Mouse (Mus musculus): Measurements from ENCODE around the gene Rftn1. TPM values are rescaled to one million over a fixed set of nuclear protein-coding genes. Genes with fewer than 3 reads are reported as not detected.

The Rftn1 gene
- polyA plus RNA-seq, 1 experiment from 2014 or later, result 9.7 TPM

- H3K27me3 ChIP-seq (replicated peaks; ENCODE audit: control insufficient read depth, insufficient read depth, low read length), result no peaks in the 10 kb centered on the region
- no peak overlapping the region for H3K9ac ChIP-seq (ENCODE audit: low read length)
- no peak overlapping the region for H3K4me2 ChIP-seq (ENCODE audit: low read length)
- 95% methylated on average over 4 of the region's 4 CpGs for WGBS
- H3K27ac ChIP-seq (ENCODE audit: low read depth), result no peak overlapping the region
- no peaks in the 10 kb centered on the region for H3K9me3 ChIP-seq (ENCODE audit: control insufficient read depth, low read length)
- no peaks in the 10 kb centered on the region for H3K36me3 ChIP-seq (ENCODE audit: control insufficient read depth, insufficient read depth, low read length)
- no peaks in the 10 kb centered on the region for H3K4me1 ChIP-seq (replicated peaks; ENCODE audit: control insufficient read depth, insufficient read depth, low read length)
- no peak overlapping the region for H3K4me3 ChIP-seq (ENCODE audit: low read depth, low read length)
- DNase-seq (ENCODE audit: low spot score), result no peak
- no peak for ATAC-seq (replicated peaks; ENCODE audit: low FRiP score, low TSS enrichment, low read depth)
These were observed 153.1 kb downstream of the Rftn1 start for GRCm38 (mm10) chr17:50037416-50037815.

GRCm38 (mm10) chr17:50036751-50037385 lies 153.6 kb downstream of the Rftn1 start:
- WGBS, result 91% methylated on average over 14 of the region's 14 CpGs
- no peak for DNase-seq (ENCODE audit: low spot score)
- Histone ChIP-seq H3K36me3 (ENCODE audit: control insufficient read depth, insufficient read depth, low read length) (no peaks in the 10 kb centered on the region), H3K9ac (ENCODE audit: low read length) (no peak overlapping the region), H3K27ac (ENCODE audit: low read depth) (no peak overlapping the region), H3K4me3 (ENCODE audit: low read depth, low read length) (no peak overlapping the region), H3K4me1 (replicated peaks; ENCODE audit: control insufficient read depth, insufficient read depth, low read length) (no peaks in the 10 kb centered on the region), H3K9me3 (ENCODE audit: control insufficient read depth, low read length) (no peaks in the 10 kb centered on the region), H3K4me2 (ENCODE audit: low read length) (no peak overlapping the region), H3K27me3 (replicated peaks; ENCODE audit: control insufficient read depth, insufficient read depth, low read length) (no peaks in the 10 kb centered on the region)
- no peak for ATAC-seq (replicated peaks; ENCODE audit: low FRiP score, low TSS enrichment, low read depth)

GRCm38 (mm10) chr17:50033698-50034097 lies 156.8 kb downstream of the Rftn1 start:
- DNase-seq (ENCODE audit: low spot score) (no peak), ATAC-seq (replicated peaks; ENCODE audit: low FRiP score, low TSS enrichment, low read depth) (no peak)
- no peaks in the 10 kb centered on the region for H3K9me3 ChIP-seq (ENCODE audit: control insufficient read depth, low read length)
- no peaks in the 10 kb centered on the region for H3K36me3 ChIP-seq (ENCODE audit: control insufficient read depth, insufficient read depth, low read length)
- no peak overlapping the region for H3K9ac ChIP-seq (ENCODE audit: low read length)
- no peaks in the 10 kb centered on the region for H3K27me3 ChIP-seq (replicated peaks; ENCODE audit: control insufficient read depth, insufficient read depth, low read length)
- H3K4me3 ChIP-seq (ENCODE audit: low read depth, low read length), result no peak overlapping the region
- no peak overlapping the region for H3K27ac ChIP-seq (ENCODE audit: low read depth)
- H3K4me2 ChIP-seq (ENCODE audit: low read length), result no peak overlapping the region
- WGBS, result 63% methylated on average over 6 of the region's 6 CpGs
- no peaks in the 10 kb centered on the region for H3K4me1 ChIP-seq (replicated peaks; ENCODE audit: control insufficient read depth, insufficient read depth, low read length)

- Histone ChIP-seq H3K4me3 (ENCODE audit: low read depth, low read length) (no peak overlapping the region), H3K36me3 (ENCODE audit: control insufficient read depth, insufficient read depth, low read length) (no peaks in the 10 kb centered on the region), H3K27me3 (replicated peaks; ENCODE audit: control insufficient read depth, insufficient read depth, low read length) (no peaks in the 10 kb centered on the region), H3K4me1 (replicated peaks; ENCODE audit: control insufficient read depth, insufficient read depth, low read length) (no peaks in the 10 kb centered on the region), H3K27ac (ENCODE audit: low read depth) (no peak overlapping the region), H3K9me3 (ENCODE audit: control insufficient read depth, low read length) (no peaks in the 10 kb centered on the region), H3K4me2 (ENCODE audit: low read length) (no peak overlapping the region), H3K9ac (ENCODE audit: low read length) (no peak overlapping the region)
- ATAC-seq (replicated peaks; ENCODE audit: low FRiP score, low TSS enrichment, low read depth), result no peak
- 78% methylated on average over 13 of the region's 13 CpGs for WGBS
- no peak for DNase-seq (ENCODE audit: low spot score)
These were observed 158.7 kb downstream of the Rftn1 start for GRCm38 (mm10) chr17:50031548-50032491.

GRCm38 (mm10) chr17:50025651-50026050 lies 164.8 kb downstream of the Rftn1 start:
- Histone ChIP-seq H3K4me3 (ENCODE audit: low read depth, low read length) (no peak overlapping the region), H3K4me1 (replicated peaks; ENCODE audit: control insufficient read depth, insufficient read depth, low read length) (no peaks in the 10 kb centered on the region), H3K36me3 (ENCODE audit: control insufficient read depth, insufficient read depth, low read length) (no peaks in the 10 kb centered on the region), H3K9ac (ENCODE audit: low read length) (no peak overlapping the region), H3K9me3 (ENCODE audit: control insufficient read depth, low read length) (no peaks in the 10 kb centered on the region), H3K4me2 (ENCODE audit: low read length) (no peak overlapping the region), H3K27me3 (replicated peaks; ENCODE audit: control insufficient read depth, insufficient read depth, low read length) (no peaks in the 10 kb centered on the region), H3K27ac (ENCODE audit: low read depth) (no peak overlapping the region)
- DNase-seq (ENCODE audit: low spot score) (no peak), ATAC-seq (replicated peaks; ENCODE audit: low FRiP score, low TSS enrichment, low read depth) (no peak)
- WGBS, result 94% methylated on average over 1 of the region's 1 CpGs

- no peak overlapping the region for H3K9ac ChIP-seq (ENCODE audit: low read length)
- no peaks in the 10 kb centered on the region for H3K27me3 ChIP-seq (replicated peaks; ENCODE audit: control insufficient read depth, insufficient read depth, low read length)
- no peak overlapping the region for H3K27ac ChIP-seq (ENCODE audit: low read depth)
- 60% methylated on average over 4 of the region's 4 CpGs for WGBS
- no peak for DNase-seq (ENCODE audit: low spot score)
- no peak overlapping the region for H3K4me2 ChIP-seq (ENCODE audit: low read length)
- no peak for ATAC-seq (replicated peaks; ENCODE audit: low FRiP score, low TSS enrichment, low read depth)
- H3K4me1 ChIP-seq (replicated peaks; ENCODE audit: control insufficient read depth, insufficient read depth, low read length), result no peaks in the 10 kb centered on the region
- no peaks in the 10 kb centered on the region for H3K9me3 ChIP-seq (ENCODE audit: control insufficient read depth, low read length)
- H3K36me3 ChIP-seq (ENCODE audit: control insufficient read depth, insufficient read depth, low read length), result no peaks in the 10 kb centered on the region
- no peak overlapping the region for H3K4me3 ChIP-seq (ENCODE audit: low read depth, low read length)
These were observed 165.3 kb downstream of the Rftn1 start for GRCm38 (mm10) chr17:50025173-50025626.

- no peak for ATAC-seq (replicated peaks; ENCODE audit: low FRiP score, low TSS enrichment, low read depth)
- H3K4me1 ChIP-seq (replicated peaks; ENCODE audit: control insufficient read depth, insufficient read depth, low read length), result no peaks in the 10 kb centered on the region
- H3K9ac ChIP-seq (ENCODE audit: low read length), result no peak overlapping the region
- 61% methylated on average over 4 of the region's 4 CpGs for WGBS
- H3K27me3 ChIP-seq (replicated peaks; ENCODE audit: control insufficient read depth, insufficient read depth, low read length), result no peaks in the 10 kb centered on the region
- no peak overlapping the region for H3K27ac ChIP-seq (ENCODE audit: low read depth)
- no peak overlapping the region for H3K4me2 ChIP-seq (ENCODE audit: low read length)
- no peaks in the 10 kb centered on the region for H3K9me3 ChIP-seq (ENCODE audit: control insufficient read depth, low read length)
- H3K36me3 ChIP-seq (ENCODE audit: control insufficient read depth, insufficient read depth, low read length), result no peaks in the 10 kb centered on the region
- no peak overlapping the region for H3K4me3 ChIP-seq (ENCODE audit: low read depth, low read length)
- DNase-seq (ENCODE audit: low spot score), result no peak
These were observed 169.1 kb downstream of the Rftn1 start for GRCm38 (mm10) chr17:50021400-50021799.

GRCm38 (mm10) chr17:50020211-50021001 lies 170.1 kb downstream of the Rftn1 start:
- Histone ChIP-seq H3K27ac (ENCODE audit: low read depth) (no peak overlapping the region), H3K9me3 (ENCODE audit: control insufficient read depth, low read length) (no peaks in the 10 kb centered on the region), H3K36me3 (ENCODE audit: control insufficient read depth, insufficient read depth, low read length) (no peaks in the 10 kb centered on the region), H3K27me3 (replicated peaks; ENCODE audit: control insufficient read depth, insufficient read depth, low read length) (no peaks in the 10 kb centered on the region), H3K9ac (ENCODE audit: low read length) (no peak overlapping the region), H3K4me3 (ENCODE audit: low read depth, low read length) (no peak overlapping the region), H3K4me2 (ENCODE audit: low read length) (no peak overlapping the region), H3K4me1 (replicated peaks; ENCODE audit: control insufficient read depth, insufficient read depth, low read length) (no peaks in the 10 kb centered on the region)
- DNase-seq (ENCODE audit: low spot score) (no peak), ATAC-seq (replicated peaks; ENCODE audit: low FRiP score, low TSS enrichment, low read depth) (no peak)
- 58% methylated on average over 16 of the region's 16 CpGs for WGBS

Data from intestine, embryonic 14.5 days (tissue).